Mouse (Mus musculus) retina, postnatal 1 day (tissue): ENCODE measurements at regions not wholly inside any gene's neighbourhood (a gene's known extent, or its start where the extent isn't known, plus 50 kb on each side); places are given as distances from the start of the nearest gene placed in this dataset.
A peak's percentile ranks its signal among the peaks of the same experiment; 100 is the strongest.

Experiments
- DNase-seq: peaks from one replicate; pipeline ENCODE4 v3.0.0-alpha.2; 2012

DNA sequence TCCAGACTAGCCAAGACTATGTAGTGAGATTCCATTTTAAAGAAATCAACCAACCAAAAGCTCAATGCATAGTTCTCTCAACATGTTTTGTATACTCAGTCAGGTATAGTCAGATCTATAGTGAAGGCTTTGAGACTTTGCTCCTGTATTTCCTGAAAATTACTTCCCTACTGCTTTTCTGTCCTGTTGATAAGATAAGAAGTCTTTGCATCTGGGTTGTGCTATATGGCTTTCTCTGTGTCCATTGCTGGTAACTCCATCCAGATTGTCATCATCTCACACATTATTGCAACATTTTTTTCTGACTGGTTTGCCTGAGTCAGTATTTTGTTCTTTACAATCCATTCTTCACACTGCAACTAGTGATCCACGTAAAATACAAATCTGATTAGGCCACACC lies 74.0 kb downstream of the Agtr2 start:
- no peak for DNase-seq

DNA sequence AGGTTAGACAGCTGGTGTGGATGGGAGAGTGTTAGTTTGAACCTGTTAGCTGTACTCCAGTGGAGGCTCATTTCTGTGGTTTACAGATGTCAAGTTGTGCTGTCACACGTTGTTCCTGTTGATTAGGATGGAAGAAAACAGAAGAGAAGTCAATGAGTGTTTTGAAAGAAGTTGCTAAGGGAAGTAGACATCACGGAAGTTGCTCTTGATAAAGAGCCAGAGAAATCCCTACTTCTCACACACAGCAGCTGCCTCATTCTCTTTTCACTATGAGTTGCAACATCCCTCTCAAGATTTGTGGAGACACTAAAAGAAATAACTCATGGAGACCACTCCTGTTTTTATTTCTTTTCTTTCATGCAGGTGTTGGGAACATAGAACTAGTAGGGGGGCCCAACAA lies 82.3 kb downstream of the Agtr2 start:
- DNase-seq = no peak

GRCm38 (mm10) chrX:21567530-21567929 lies 83.2 kb downstream of the Agtr2 start:
- DNase-seq = no peak

DNA sequence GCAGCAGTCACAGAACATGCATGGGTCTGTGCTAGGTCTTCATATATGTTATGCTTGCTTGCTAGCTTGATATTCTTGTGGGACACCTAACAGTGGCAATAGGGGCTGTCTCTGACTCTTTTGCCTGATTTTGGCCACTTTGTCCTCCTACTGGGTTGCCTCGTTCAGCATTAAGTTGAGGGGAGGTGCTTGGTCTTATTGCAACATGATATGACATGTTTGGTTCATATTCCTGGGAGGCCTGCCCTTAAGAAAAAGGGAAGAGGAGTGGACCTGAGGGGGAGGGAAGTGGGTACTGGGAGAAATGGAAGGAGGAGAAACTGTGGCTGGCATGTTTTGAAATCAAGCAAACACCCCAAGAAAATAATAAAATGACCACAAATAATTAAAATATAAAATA lies 83.6 kb downstream of the Agtr2 start:
- no peak for DNase-seq

DNA sequence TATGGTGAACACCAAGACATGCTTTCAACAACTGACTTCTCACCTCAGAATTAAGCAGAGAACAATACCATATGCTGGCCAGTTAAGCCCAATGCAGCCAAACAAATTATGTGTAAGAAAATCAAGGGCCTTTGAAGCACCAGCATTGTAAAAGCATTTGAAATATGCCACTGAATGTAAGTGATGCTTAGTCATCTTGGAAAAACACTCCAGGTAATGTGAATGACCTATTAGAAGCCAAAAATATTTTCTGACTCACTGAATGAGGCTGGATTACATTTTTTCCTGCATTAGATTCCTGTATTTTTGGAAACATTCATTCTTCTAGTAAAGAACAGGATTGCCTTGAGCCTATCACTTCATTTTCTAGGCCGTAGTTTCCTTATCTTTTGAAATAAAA lies 95.6 kb downstream of the Agtr2 start:
- DNase-seq = no peak

DNA sequence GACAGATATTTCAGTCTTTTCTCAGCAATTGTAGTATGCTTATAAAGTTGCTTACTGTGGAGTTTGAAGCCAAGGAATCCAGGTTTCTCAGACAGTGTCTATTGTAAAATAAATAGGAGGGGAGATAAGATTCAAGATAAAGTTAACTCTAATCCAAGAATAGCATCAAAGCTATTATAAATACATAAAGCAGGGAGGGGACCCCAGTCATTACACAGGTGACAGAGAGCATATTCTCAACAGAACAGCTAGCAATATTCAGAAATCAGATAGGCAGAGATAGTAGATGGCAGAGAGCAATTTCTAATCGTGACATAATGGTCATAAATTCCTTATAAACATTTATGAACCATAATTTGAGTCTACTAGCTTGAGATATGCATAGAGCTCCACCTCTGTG lies 101.7 kb downstream of the Agtr2 start:
- no peak for DNase-seq

- DNase-seq = peak; percentile 59
Observed at GRCm38 (mm10) chrX:21589811-21590210, 105.5 kb downstream of the Agtr2 start.
